Mouse (Mus musculus): ENCODE results near the gene Lrp1.

Lrp1 gene

GRCm38 (mm10) chr10:127592850-127593249 is 28.1 kb downstream of the Lrp1 start:
- no peak for DNase-seq (ENCODE audit: low spot score)

GRCm38 (mm10) chr10:127592423-127592822 is 28.5 kb downstream of the Lrp1 start:
- DNase-seq (ENCODE audit: low spot score) = no peak

- peak; percentile 82 for DNase-seq (ENCODE audit: low spot score)
Measured at GRCm38 (mm10) chr10:127591514-127591913, 29.4 kb downstream of the Lrp1 start.

GRCm38 (mm10) chr10:127590831-127591451 is 30.0 kb downstream of the Lrp1 start:
- DNase-seq (ENCODE audit: low spot score) = no peak

- DNase-seq (ENCODE audit: low spot score) = no peak
Measured at GRCm38 (mm10) chr10:127590256-127590655, 30.7 kb downstream of the Lrp1 start.

- no peak for DNase-seq (ENCODE audit: low spot score)
Measured at GRCm38 (mm10) chr10:127587776-127588175, 33.2 kb downstream of the Lrp1 start.

- no peak for DNase-seq (ENCODE audit: low spot score)
Measured at GRCm38 (mm10) chr10:127586209-127586608, 34.7 kb downstream of the Lrp1 start.

GRCm38 (mm10) chr10:127585598-127585997 is 35.4 kb downstream of the Lrp1 start:
- no peak for DNase-seq (ENCODE audit: low spot score)

- no peak for DNase-seq (ENCODE audit: low spot score)
Measured at GRCm38 (mm10) chr10:127583649-127584048, 37.3 kb downstream of the Lrp1 start.

- DNase-seq (ENCODE audit: low spot score) = no peak
Measured at GRCm38 (mm10) chr10:127581291-127581690, 39.7 kb downstream of the Lrp1 start.

GRCm38 (mm10) chr10:127577982-127578381 is 43.0 kb downstream of the Lrp1 start:
- no peak for DNase-seq (ENCODE audit: low spot score)

- DNase-seq (ENCODE audit: low spot score) = no peak
Measured at GRCm38 (mm10) chr10:127577156-127577555, 43.8 kb downstream of the Lrp1 start.

GRCm38 (mm10) chr10:127576381-127576961 is 44.5 kb downstream of the Lrp1 start:
- DNase-seq (ENCODE audit: low spot score) = peak; percentile 74

GRCm38 (mm10) chr10:127575741-127576140 is 45.2 kb downstream of the Lrp1 start:
- no peak for DNase-seq (ENCODE audit: low spot score)

- no peak for DNase-seq (ENCODE audit: low spot score)
Measured at GRCm38 (mm10) chr10:127572281-127572680, 48.7 kb downstream of the Lrp1 start.

- DNase-seq (ENCODE audit: low spot score) = no peak
Measured at GRCm38 (mm10) chr10:127570937-127571641, 49.9 kb downstream of the Lrp1 start.

GRCm38 (mm10) chr10:127570384-127570783 is 50.6 kb downstream of the Lrp1 start:
- DNase-seq (ENCODE audit: low spot score) = no peak

- DNase-seq (ENCODE audit: low spot score) = peak; percentile 83
Measured at GRCm38 (mm10) chr10:127569450-127569849, 51.5 kb downstream of the Lrp1 start.

GRCm38 (mm10) chr10:127566553-127567326 is 54.2 kb downstream of the Lrp1 start:
- DNase-seq (ENCODE audit: low spot score) = no peak

- DNase-seq (ENCODE audit: low spot score) = no peak
Measured at GRCm38 (mm10) chr10:127564301-127564700, 56.6 kb downstream of the Lrp1 start.

GRCm38 (mm10) chr10:127563840-127564239 is 57.1 kb downstream of the Lrp1 start:
- no peak for DNase-seq (ENCODE audit: low spot score)

GRCm38 (mm10) chr10:127561145-127561544 is 59.8 kb downstream of the Lrp1 start:
- no peak for DNase-seq (ENCODE audit: low spot score)

- no peak for DNase-seq (ENCODE audit: low spot score)
Measured at GRCm38 (mm10) chr10:127557397-127557796, 63.6 kb downstream of the Lrp1 start.
